Mouse (Mus musculus) liver, adult (tissue): ENCODE data around the gene Crocc.

ENCODE experiments used
- GATA4 ChIP-seq: IDR thresholded peaks from 2 replicates; pipeline ENCODE4 v1.6.1; 2014; ENCODE audit warnings: mild to moderate bottlenecking, low read length; ENCODE audit not compliant: insufficient replicate concordance

Gene Crocc

GRCm38 (mm10) chr4:141076761-141077506 is 16.6 kb upstream of the Crocc start:
- no peak; the same call in 1 of the 2 replicates for TF ChIP-seq GATA4

- TF ChIP-seq GATA4: no peak
Observed at GRCm38 (mm10) chr4:141074109-141074508, 13.8 kb upstream of the Crocc start.

- TF ChIP-seq GATA4: no peak
Observed at GRCm38 (mm10) chr4:141073661-141074060, 13.3 kb upstream of the Crocc start.

- TF ChIP-seq GATA4: no peak
Observed at GRCm38 (mm10) chr4:141072502-141072901, 12.2 kb upstream of the Crocc start.

- no peak for TF ChIP-seq GATA4
Observed at GRCm38 (mm10) chr4:141069731-141070130, 9.4 kb upstream of the Crocc start.

- no peak for TF ChIP-seq GATA4
Observed at GRCm38 (mm10) chr4:141068655-141069054, 8.3 kb upstream of the Crocc start.

GRCm38 (mm10) chr4:141067516-141068046 is 7.2 kb upstream of the Crocc start:
- TF ChIP-seq GATA4: no peak

GRCm38 (mm10) chr4:141066709-141067515 is 6.6 kb upstream of the Crocc start:
- no peak for TF ChIP-seq GATA4

GRCm38 (mm10) chr4:141065123-141065522 is 4.8 kb upstream of the Crocc start:
- TF ChIP-seq GATA4: no peak

GRCm38 (mm10) chr4:141064104-141064659 is 3.8 kb upstream of the Crocc start:
- no peak for TF ChIP-seq GATA4

GRCm38 (mm10) chr4:141059616-141060425 is 529 bp downstream of the Crocc start:
- TF ChIP-seq GATA4: no peak

- no peak for TF ChIP-seq GATA4
Observed at GRCm38 (mm10) chr4:141058835-141059234, 1.5 kb downstream of the Crocc start.

- TF ChIP-seq GATA4: no peak
Observed at GRCm38 (mm10) chr4:141056970-141057369, 3.4 kb downstream of the Crocc start.

- TF ChIP-seq GATA4: no peak
Observed at GRCm38 (mm10) chr4:141053568-141054161, 6.7 kb downstream of the Crocc start.
